7 mouse cellular contexts compared by ENCODE assay signal in genomic region chr17:49614577-49615235, GRCm38 (mm10). TPM values are rescaled to one million over a fixed set of nuclear protein-coding genes. Genes with fewer than 3 reads are reported as not detected.
DNase-seq lines count a peak whose midpoint lies in the region; ATAC-seq and TF ChIP-seq lines count a peak whose summit lies in the region.

Gene Kif6 (plus strand): TSS chr17:49615136.

- TF ChIP-seq CTCF in heart, adult 2 months (IDR thresholded peaks at IDR 0.05): no peak
- no peak for TF ChIP-seq CTCF in spleen, adult 2 months (IDR thresholded peaks at IDR 0.05; ENCODE audit: extremely low read depth, insufficient read depth, insufficient read length, insufficient replicate concordance)

- H3K4me2 ChIP-seq in embryonic facial prominence, embryonic 13.5 days: peak within 1 kb of the TSS; percentile 92
- H3K4me2 ChIP-seq in midbrain, embryonic 11.5 days: peak within 1 kb of the TSS; percentile 83

- TF ChIP-seq POLR2A in heart, adult 2 months (IDR thresholded peaks at IDR 0.05; ENCODE audit: insufficient read depth, low read depth, low read length): 0 out of 2 replicates have a peak, but pooled peaks have one; percentile 37
- no peak for TF ChIP-seq POLR2A in spleen, adult 2 months (IDR thresholded peaks at IDR 0.05; ENCODE audit: low read depth, low read length)

- H3K9me3 ChIP-seq in embryonic facial prominence, embryonic 13.5 days: no peaks in the 10 kb centered on the region
- H3K9me3 ChIP-seq in midbrain, embryonic 11.5 days (ENCODE audit: control insufficient read depth, low read length): no peaks in the 10 kb centered on the region

- peak within 1 kb of the TSS; percentile 65 for H3K9ac ChIP-seq in embryonic facial prominence, embryonic 13.5 days
- peak within 1 kb of the TSS; percentile 19; the same call in 1 of the 2 replicates for H3K9ac ChIP-seq in heart, adult 2 months (ENCODE audit: low read depth, low read length)
- H3K9ac ChIP-seq in midbrain, embryonic 11.5 days (ENCODE audit: low read length): peak within 1 kb of the TSS; percentile 57

- H3K4me3 ChIP-seq in embryonic facial prominence, embryonic 13.5 days: peak within 1 kb of the TSS; percentile 53
- peak within 1 kb of the TSS; percentile 43 for H3K4me3 ChIP-seq in heart, adult 2 months
- H3K4me3 ChIP-seq in midbrain, embryonic 11.5 days (ENCODE audit: low read depth, low read length): peak within 1 kb of the TSS; percentile 63
- H3K4me3 ChIP-seq in spleen, adult 2 months (ENCODE audit: extremely low read depth, insufficient read depth, insufficient read length): peak within 1 kb of the TSS; percentile 25; the same call in 1 of the 2 replicates

- H3K79me2 ChIP-seq in heart, adult 2 months (replicated peaks; ENCODE audit: control insufficient read depth, insufficient read depth, low read length): no peaks in the 10 kb centered on the region

- H3K4me1 ChIP-seq in embryonic facial prominence, embryonic 13.5 days: peaks cover 25% of the 10 kb centered on the region
- no peaks in the 10 kb centered on the region for H3K4me1 ChIP-seq in heart, adult 2 months (ENCODE audit: control insufficient read depth, insufficient read depth, low read length)
- H3K4me1 ChIP-seq in midbrain, embryonic 11.5 days (ENCODE audit: control insufficient read depth, insufficient read depth, low read length): peaks cover 5% of the 10 kb centered on the region
- H3K4me1 ChIP-seq in spleen, adult 2 months (ENCODE audit: control insufficient read depth, insufficient read depth, insufficient read length): peaks cover 4% of the 10 kb centered on the region

- peak; percentile 87 for ATAC-seq in embryonic facial prominence, embryonic 13.5 days (ENCODE audit: insufficient number of reproducible peaks, insufficient read depth, low FRiP score, low TSS enrichment, low read depth)
- peak; percentile 97 for ATAC-seq in midbrain, embryonic 11.5 days (ENCODE audit: low FRiP score)

- no peak for TF ChIP-seq EP300 in heart, adult 2 months (IDR thresholded peaks at IDR 0.05; ENCODE audit: insufficient read depth, low read depth, low read length)

- under 1% methylated on average over 27 of the region's 27 CpGs for WGBS in embryonic facial prominence, embryonic 13.5 days
- 1% methylated on average over 27 of the region's 27 CpGs for WGBS in heart, adult 2 months
- 3% methylated on average over 27 of the region's 27 CpGs for WGBS in midbrain, embryonic 11.5 days
- WGBS in spleen, adult 2 months: 5% methylated on average over 27 of the region's 27 CpGs

- peak; percentile 94 for DNase-seq in brain, adult 2 months (ENCODE audit: low read depth, low spot score)
- peak; percentile 78 for DNase-seq in heart, adult 2 months
- DNase-seq in kidney, adult 18-20 months: peak; percentile 64
- DNase-seq in left cerebral cortex, postnatal 36 days (ENCODE audit: low spot score in 2 of 2): peak; percentile 82 to 84
- DNase-seq in midbrain, embryonic 11.5 days (ENCODE audit: low spot score, missing footprints): no peak
- peak in 1 of 2 experiments; percentile 11 for DNase-seq in spleen, adult 2 months (ENCODE audit: low read depth in 1 of 2, low spot score in 2 of 2)

- H3K36me3 ChIP-seq in embryonic facial prominence, embryonic 13.5 days: no peaks in the 10 kb centered on the region
- no peaks in the 10 kb centered on the region for H3K36me3 ChIP-seq in heart, adult 2 months (ENCODE audit: control insufficient read depth, insufficient read depth, low read length)
- no peaks in the 10 kb centered on the region for H3K36me3 ChIP-seq in midbrain, embryonic 11.5 days (ENCODE audit: control insufficient read depth, insufficient read depth, low read length)
- no peaks in the 10 kb centered on the region for H3K36me3 ChIP-seq in spleen, adult 2 months (ENCODE audit: control insufficient read depth, insufficient read depth, low read length)

- peak within 1 kb of the TSS; percentile 51; the same call in 1 of the 2 replicates for H3K27ac ChIP-seq in embryonic facial prominence, embryonic 13.5 days
- H3K27ac ChIP-seq in heart, adult 2 months: no peak within 1 kb of the TSS
- no peak within 1 kb of the TSS for H3K27ac ChIP-seq in midbrain, embryonic 11.5 days (ENCODE audit: low read depth, low read length)
- no peak within 1 kb of the TSS for H3K27ac ChIP-seq in spleen, adult 2 months (ENCODE audit: insufficient read depth, low read length)

- intact Hi-C loops in heart, adult 2 months (cut with DNase I): no loop called here
- intact Hi-C loops in left cerebral cortex, postnatal 36 days (cut with DNase I): no loop called here

- H3K27me3 ChIP-seq in embryonic facial prominence, embryonic 13.5 days: no peaks in the 10 kb centered on the region
- no peaks in the 10 kb centered on the region for H3K27me3 ChIP-seq in heart, adult 2 months (ENCODE audit: control insufficient read depth, insufficient read depth, low read length)
- no peaks in the 10 kb centered on the region for H3K27me3 ChIP-seq in midbrain, embryonic 11.5 days (ENCODE audit: control insufficient read depth, insufficient read depth, low read length)
- H3K27me3 ChIP-seq in spleen, adult 2 months (ENCODE audit: control insufficient read depth, insufficient read depth, low read length): peaks cover 2% of the 10 kb centered on the region; the same call in 1 of the 2 replicates

RNA-seq across cellular contexts. Expression of gene Kif6, which starts in this region (rescaled TPM):
- polyA plus RNA-seq in embryonic facial prominence, embryonic 13.5 days (2015; fragmentation: Nextera tagmentation; extraction: Ambion mirVana): 3.2 and 3.3 TPM in 2 replicates
- total RNA-seq in heart, adult 2 months (2021): 1 to 10 TPM; 2.3 to 2.6 TPM
- polyA plus RNA-seq in heart, adult 2 months (2012; rRNA removed): 2.1 and 4.0 TPM in 2 replicates
- 1 to 10 TPM; 1.6 to 2.1 TPM for total RNA-seq in left cerebral cortex, postnatal 36 days (2021)
- polyA plus RNA-seq in midbrain, embryonic 11.5 days (2014; fragmentation: Nextera tagmentation; extraction: Ambion mirVana): 1.6 and 2.1 TPM in 2 replicates
- polyA plus RNA-seq in spleen, adult 2 months (2012; rRNA removed): 0.04 TPM in 1 of 2 replicates, not detected in the other
